Mouse (Mus musculus): Measurements from ENCODE around the gene Vamp1. TPM values are rescaled to one million over a fixed set of nuclear protein-coding genes. Genes with fewer than 3 reads are reported as not detected.
A peak's percentile ranks its signal among the peaks of the same experiment; 100 is the strongest.

The Vamp1 gene
- 6.5 and 6.7 TPM in 2 replicates for polyA plus RNA-seq (2015; fragmentation: Nextera tagmentation; extraction: Ambion mirVana)

GRCm38 (mm10) chr6:125215148-125215954, at the start of gene Vamp1:
TSS of gene Vamp1 (plus strand) at chr6:125215551.
- under 1% methylated on average over 48 of the region's 48 CpGs for WGBS
- ATAC-seq (replicated peaks; ENCODE audit: low FRiP score) = peak; percentile 97
- H3K9ac ChIP-seq = peak within 1 kb of the TSS; percentile 74
- peak within 1 kb of the TSS; percentile 64 for H3K4me3 ChIP-seq (replicated peaks)
- peak within 1 kb of the TSS; percentile 85 for H3K27ac ChIP-seq
- 0 out of 2 replicates have a peak, but pooled peaks cover 4% of the 10 kb centered on the region for H3K36me3 ChIP-seq
- peaks cover 16% of the 10 kb centered on the region for H3K27me3 ChIP-seq
- no peaks in the 10 kb centered on the region for H3K9me3 ChIP-seq (replicated peaks)
- H3K4me2 ChIP-seq = peak within 1 kb of the TSS; percentile 90
- H3K4me1 ChIP-seq = peaks cover 15% of the 10 kb centered on the region

GRCm38 (mm10) chr6:125166051-125166751, 49.1 kb upstream of the Vamp1 start, which contains the start of gene Gapdh:
TSS of gene Gapdh (minus strand) at chr6:125166467.
- H3K4me2 ChIP-seq = peak within 1 kb of the TSS; percentile 89
- WGBS = under 1% methylated on average over 17 of the region's 18 CpGs
- H3K9me3 ChIP-seq (replicated peaks) = no peaks in the 10 kb centered on the region
- H3K27me3 ChIP-seq = no peaks in the 10 kb centered on the region
- H3K9ac ChIP-seq = peak within 1 kb of the TSS; percentile 94
- peaks cover 74% of the 10 kb centered on the region for H3K36me3 ChIP-seq
- H3K4me1 ChIP-seq = peaks cover 52% of the 10 kb centered on the region
- H3K27ac ChIP-seq = peak within 1 kb of the TSS; percentile 96
- peak; percentile 75 for ATAC-seq (replicated peaks; ENCODE audit: low FRiP score)
- peak within 1 kb of the TSS; percentile 95 for H3K4me3 ChIP-seq (replicated peaks)

- peaks cover 74% of the 10 kb centered on the region for H3K36me3 ChIP-seq
- peak overlapping the region; percentile 96 for H3K27ac ChIP-seq
- no peaks in the 10 kb centered on the region for H3K27me3 ChIP-seq
- peak overlapping the region; percentile 89 for H3K4me2 ChIP-seq
- 0 out of 2 replicates have a peak, but pooled peaks have one; percentile 3 for ATAC-seq (replicated peaks; ENCODE audit: low FRiP score)
- H3K9ac ChIP-seq = peak overlapping the region; percentile 33
- H3K9me3 ChIP-seq (replicated peaks) = no peaks in the 10 kb centered on the region
- peaks cover 46% of the 10 kb centered on the region for H3K4me1 ChIP-seq
- WGBS = 21% methylated on average over 10 of the region's 10 CpGs
- H3K4me3 ChIP-seq (replicated peaks) = peak overlapping the region; percentile 95
These were observed 48.3 kb upstream of the Vamp1 start for GRCm38 (mm10) chr6:125166861-125167650.

GRCm38 (mm10) chr6:125168086-125168485, 47.3 kb upstream of the Vamp1 start:
- 87% methylated on average over 14 of the region's 14 CpGs for WGBS
- ATAC-seq (replicated peaks; ENCODE audit: low FRiP score) = no peak
- peaks cover 74% of the 10 kb centered on the region for H3K36me3 ChIP-seq

GRCm38 (mm10) chr6:125170194-125170593, 45.2 kb upstream of the Vamp1 start:
- 83% methylated on average over 6 of the region's 6 CpGs for WGBS
- Histone ChIP-seq H3K4me2 (no peak overlapping the region), H3K4me3 (replicated peaks) (no peak overlapping the region), H3K4me1 (peaks cover 26% of the 10 kb centered on the region), H3K36me3 (peaks cover 81% of the 10 kb centered on the region), H3K9ac (no peak overlapping the region), H3K27ac (no peak overlapping the region), H3K9me3 (replicated peaks) (no peaks in the 10 kb centered on the region), H3K27me3 (no peaks in the 10 kb centered on the region)
- no peak for ATAC-seq (replicated peaks; ENCODE audit: low FRiP score)

More at GRCm38 (mm10) chr6:125168086-125168485, 47.3 kb upstream of the Vamp1 start:
- no peaks in the 10 kb centered on the region for H3K9me3 ChIP-seq (replicated peaks)
- H3K27ac ChIP-seq = peak overlapping the region; percentile 96; the same call in 1 of the 2 replicates
- H3K27me3 ChIP-seq = no peaks in the 10 kb centered on the region
- H3K4me2 ChIP-seq = no peak overlapping the region
- no peak overlapping the region for H3K4me3 ChIP-seq (replicated peaks)
- H3K9ac ChIP-seq = peak overlapping the region; percentile 33; the same call in 1 of the 2 replicates
- H3K4me1 ChIP-seq = peaks cover 38% of the 10 kb centered on the region

GRCm38 (mm10) chr6:125172474-125172873, 42.9 kb upstream of the Vamp1 start:
- H3K27ac ChIP-seq = no peak overlapping the region
- no peak for ATAC-seq (replicated peaks; ENCODE audit: low FRiP score)
- H3K27me3 ChIP-seq = no peaks in the 10 kb centered on the region
- no peak overlapping the region for H3K4me2 ChIP-seq
- H3K36me3 ChIP-seq = peaks cover 100% of the 10 kb centered on the region
- no peaks in the 10 kb centered on the region for H3K9me3 ChIP-seq (replicated peaks)
- no peak overlapping the region for H3K9ac ChIP-seq
- H3K4me1 ChIP-seq = peaks cover 8% of the 10 kb centered on the region
- WGBS = 84% methylated on average over 2 of the region's 2 CpGs
- H3K4me3 ChIP-seq (replicated peaks) = no peak overlapping the region

- 94% methylated on average over 7 of the region's 7 CpGs for WGBS
- H3K9me3 ChIP-seq (replicated peaks) = no peaks in the 10 kb centered on the region
- H3K4me3 ChIP-seq (replicated peaks) = no peak overlapping the region
- H3K4me2 ChIP-seq = no peak overlapping the region
- ATAC-seq (replicated peaks; ENCODE audit: low FRiP score) = no peak
- H3K27me3 ChIP-seq = no peaks in the 10 kb centered on the region
- no peak overlapping the region for H3K27ac ChIP-seq
- peaks cover 100% of the 10 kb centered on the region for H3K36me3 ChIP-seq
- H3K4me1 ChIP-seq = no peaks in the 10 kb centered on the region
- H3K9ac ChIP-seq = no peak overlapping the region
These were observed 42.1 kb upstream of the Vamp1 start for GRCm38 (mm10) chr6:125173256-125173655.

GRCm38 (mm10) chr6:125175469-125175868, 39.9 kb upstream of the Vamp1 start:
- H3K4me3 ChIP-seq (replicated peaks) = no peak overlapping the region
- H3K4me2 ChIP-seq = no peak overlapping the region
- H3K9me3 ChIP-seq (replicated peaks) = no peaks in the 10 kb centered on the region
- H3K27me3 ChIP-seq = no peaks in the 10 kb centered on the region
- H3K27ac ChIP-seq = no peak overlapping the region
- 91% methylated on average over 5 of the region's 5 CpGs for WGBS
- no peak overlapping the region for H3K9ac ChIP-seq
- no peaks in the 10 kb centered on the region for H3K4me1 ChIP-seq
- ATAC-seq (replicated peaks; ENCODE audit: low FRiP score) = no peak
- H3K36me3 ChIP-seq = peaks cover 99% of the 10 kb centered on the region

GRCm38 (mm10) chr6:125179601-125180000, 35.8 kb upstream of the Vamp1 start:
- H3K27me3 ChIP-seq = no peaks in the 10 kb centered on the region
- H3K4me1 ChIP-seq = no peaks in the 10 kb centered on the region
- whole genome bisulfite sequencing = 90% methylated on average over 7 of the region's 7 CpGs
- peaks cover 99% of the 10 kb centered on the region for H3K36me3 ChIP-seq
- no peak overlapping the region for H3K9ac ChIP-seq
- no peak overlapping the region for H3K4me3 ChIP-seq (replicated peaks)
- ATAC-seq (replicated peaks; ENCODE audit: low FRiP score) = no peak
- H3K4me2 ChIP-seq = no peak overlapping the region
- H3K9me3 ChIP-seq (replicated peaks) = no peaks in the 10 kb centered on the region
- no peak overlapping the region for H3K27ac ChIP-seq

- Histone ChIP-seq H3K9me3 (replicated peaks) (no peaks in the 10 kb centered on the region), H3K4me3 (replicated peaks) (no peak overlapping the region), H3K27ac (no peak overlapping the region), H3K27me3 (no peaks in the 10 kb centered on the region), H3K4me2 (no peak overlapping the region), H3K9ac (no peak overlapping the region), H3K4me1 (no peaks in the 10 kb centered on the region), H3K36me3 (peaks cover 99% of the 10 kb centered on the region)
- WGBS = 89% methylated on average over 5 of the region's 5 CpGs
- no peak for ATAC-seq (replicated peaks; ENCODE audit: low FRiP score)
These were observed 33.2 kb upstream of the Vamp1 start for GRCm38 (mm10) chr6:125182133-125182532.

- Histone ChIP-seq H3K36me3 (peaks cover 88% of the 10 kb centered on the region), H3K4me1 (peaks cover 10% of the 10 kb centered on the region), H3K4me2 (no peak overlapping the region), H3K27ac (no peak overlapping the region), H3K9me3 (replicated peaks) (no peaks in the 10 kb centered on the region), H3K27me3 (no peaks in the 10 kb centered on the region), H3K9ac (no peak overlapping the region), H3K4me3 (replicated peaks) (no peak overlapping the region)
- no peak for ATAC-seq (replicated peaks; ENCODE audit: low FRiP score)
- whole genome bisulfite sequencing = 86% methylated on average over 10 of the region's 10 CpGs
These were observed 29.1 kb upstream of the Vamp1 start for GRCm38 (mm10) chr6:125186203-125186602.
